Mouse (Mus musculus) ES-E14 (cell line): Measurements from ENCODE around the gene Raf1.

ENCODE experiments used
- HCFC1 ChIP-seq: IDR thresholded peaks from 2 replicates; pipeline ENCODE4 v1.6.1; 2012; ENCODE audit warnings: low read length, inconsistent platforms, borderline replicate concordance; ENCODE audit not compliant: insufficient read depth
- MAFK ChIP-seq: IDR thresholded peaks from 2 replicates; pipeline ENCODE4 v1.6.1; 2014; ENCODE audit warnings: mild to moderate bottlenecking, low read depth, low read length, inconsistent platforms; ENCODE audit not compliant: insufficient read depth
- ZC3H11A ChIP-seq: IDR thresholded peaks from 2 replicates; pipeline ENCODE4 v1.6.1; 2012; ENCODE audit warnings: low read depth, mild to moderate bottlenecking, inconsistent platforms, low read length, borderline replicate concordance

DNA sequence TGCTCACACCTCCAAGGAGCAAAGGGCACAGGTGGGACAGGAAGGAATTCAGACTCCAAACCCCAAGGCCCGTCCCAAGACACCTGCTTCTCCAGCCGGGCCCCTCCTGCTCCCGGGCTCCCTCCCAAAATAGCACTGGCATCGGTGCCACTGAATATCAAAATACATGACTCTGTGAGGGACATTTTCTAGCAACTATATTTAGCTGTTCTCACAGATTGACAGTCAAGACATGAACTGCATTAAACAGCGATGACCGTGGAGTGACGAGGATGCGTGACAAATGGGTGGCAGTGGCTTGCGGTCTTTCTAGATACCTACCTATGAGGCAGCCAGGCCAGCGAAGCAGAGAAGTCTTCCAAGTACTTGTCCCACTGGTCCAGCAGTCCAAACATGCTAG, 90.1 kb downstream of the Raf1 start:
- TF ChIP-seq HCFC1, result no peak
- no peak for TF ChIP-seq ZC3H11A
- no peak for TF ChIP-seq MAFK
